Mouse (Mus musculus) cerebellum, postnatal 14 days (tissue): ENCODE data around the gene Slc7a5.
A peak's percentile ranks its signal among the peaks of the same experiment; 100 is the strongest.

Source experiments
- DNase-seq, 2 experiments: peaks; one replicate each; pipeline ENCODE4 v3.0.0; 2021; ENCODE audit warnings: mixed read lengths in 2 of 2

Slc7a5 gene

DNA sequence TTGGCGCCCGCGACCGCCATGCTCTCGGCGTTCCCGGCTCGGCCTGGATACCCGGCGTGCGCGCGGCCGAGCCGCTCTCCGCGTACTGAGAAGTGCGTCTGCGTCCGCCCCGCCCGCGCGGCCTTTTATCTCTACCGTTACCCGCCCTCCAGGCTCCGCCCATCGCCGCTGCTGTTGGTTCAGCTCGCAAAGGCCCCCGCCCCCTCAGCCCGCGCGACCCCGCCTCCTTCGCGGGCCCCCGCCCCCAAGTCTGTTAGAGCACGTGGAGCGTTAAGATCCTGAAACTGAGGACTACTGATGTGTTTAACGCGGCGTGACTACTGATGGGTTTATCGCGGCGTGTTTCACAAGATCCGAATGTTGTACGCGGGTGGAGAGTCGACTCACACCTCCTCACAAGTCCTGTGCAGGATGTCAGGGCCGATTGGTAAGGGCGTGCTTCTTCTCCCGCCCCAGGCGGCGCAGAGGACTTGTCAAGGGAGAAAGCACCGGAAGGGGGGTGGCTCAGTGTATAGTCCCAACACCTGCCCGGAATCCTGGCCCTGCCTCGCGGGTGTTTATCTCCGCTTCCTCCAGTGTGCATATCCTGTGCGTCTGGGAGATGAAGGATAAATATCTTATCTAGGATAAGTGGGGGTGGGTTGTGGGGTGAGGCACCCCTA is at the start of gene Slc7a5:
Gene Slc7a5 (minus strand): TSS at position 108 of the 662 bp plus-strand sequence.
- peak; percentile 99 for DNase-seq

DNA sequence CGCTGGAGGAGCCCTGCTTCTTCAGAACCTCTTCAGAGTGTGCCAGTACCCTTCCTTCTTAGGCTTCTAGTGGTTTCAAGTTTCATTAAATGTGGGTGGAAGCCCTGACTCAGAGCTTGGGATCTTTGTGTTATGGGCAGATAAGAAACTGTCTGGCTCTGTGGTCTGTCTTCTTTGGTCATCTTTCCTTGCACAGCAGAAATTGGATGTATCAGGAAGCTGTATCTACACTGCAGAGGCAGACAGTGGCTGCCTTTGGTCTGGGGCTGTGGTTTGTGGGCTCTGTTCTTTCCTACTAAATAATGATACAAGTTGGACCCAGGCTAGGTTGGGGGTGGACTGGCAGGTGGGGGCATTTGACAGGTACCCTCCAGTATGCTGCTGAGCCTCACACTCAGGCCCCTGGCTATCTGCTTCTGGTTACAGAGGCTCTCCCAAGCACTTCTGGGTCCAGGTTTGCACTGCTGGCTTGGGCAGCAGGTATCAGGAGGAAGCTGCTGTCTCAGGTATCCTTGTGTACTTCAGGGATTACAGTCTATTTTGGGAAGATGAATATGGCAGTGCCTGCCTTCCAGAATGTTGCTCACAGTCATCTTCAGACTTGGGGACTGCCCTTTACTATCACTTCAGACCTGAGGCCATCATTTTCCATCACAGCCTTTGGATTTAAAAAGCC is 48.5 kb upstream of the Slc7a5 start:
- no peak for DNase-seq

DNA sequence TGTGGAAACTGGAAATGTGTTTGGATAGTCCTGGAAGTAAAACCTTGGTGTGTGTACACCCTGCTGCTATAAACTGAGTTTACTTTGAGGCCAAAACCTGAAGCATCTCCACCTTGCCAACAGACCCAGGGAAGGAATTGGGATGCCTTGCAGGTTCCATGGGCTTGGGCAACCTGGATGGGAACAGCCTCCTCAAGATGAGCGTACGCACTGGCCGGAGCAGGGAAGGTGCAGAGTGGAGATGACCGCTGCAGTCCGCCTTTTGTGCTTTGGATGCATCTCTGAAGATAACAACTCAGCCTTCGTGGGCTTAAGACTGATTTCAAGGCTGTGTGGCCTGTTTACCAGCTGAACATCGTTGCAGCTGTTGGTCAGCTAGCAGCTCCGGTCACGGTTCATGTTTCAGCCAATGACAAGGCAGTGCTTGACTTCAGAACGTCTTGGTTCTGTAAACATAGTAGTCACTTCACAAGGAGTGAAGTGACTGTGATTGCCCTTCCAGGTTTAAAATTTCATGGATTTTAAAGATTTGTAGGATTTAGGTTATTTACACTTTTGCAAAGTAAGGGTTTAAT is 47.6 kb upstream of the Slc7a5 start:
- no peak for DNase-seq

DNA sequence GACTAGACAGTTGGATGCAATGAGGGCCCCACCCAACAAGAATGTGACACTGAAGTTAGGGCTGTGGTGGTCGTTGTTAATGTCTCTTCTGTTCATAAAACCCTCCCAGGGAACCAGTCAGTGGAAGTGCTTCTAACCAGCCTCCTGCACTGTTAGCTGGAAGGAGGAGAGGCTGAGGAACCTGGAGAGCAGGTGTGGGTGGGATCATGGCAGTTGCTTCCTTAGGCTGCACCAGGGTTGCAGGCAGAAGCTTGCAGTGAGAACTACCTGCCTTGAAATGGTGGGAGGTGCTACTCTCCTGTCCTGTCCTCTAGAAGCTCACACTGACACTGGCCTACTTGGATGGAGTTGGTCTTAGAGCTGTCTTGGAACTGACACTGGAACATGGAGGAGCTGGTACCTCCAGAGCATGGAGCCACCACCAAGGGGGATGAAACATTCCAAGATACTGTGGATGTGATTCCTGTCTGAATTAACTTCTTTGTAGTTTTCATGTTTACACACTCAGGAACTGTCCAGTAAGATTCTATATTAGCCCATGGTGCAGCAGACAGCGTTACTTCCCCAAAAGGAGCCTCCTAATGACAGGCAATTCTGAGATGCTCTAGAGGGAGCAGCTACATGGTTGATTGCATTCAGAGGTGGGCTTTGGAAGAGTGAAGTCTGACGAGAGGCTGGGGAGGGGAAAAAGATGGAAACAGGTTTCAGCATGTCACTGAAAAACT is 46.5 kb upstream of the Slc7a5 start:
- DNase-seq: no peak

DNA sequence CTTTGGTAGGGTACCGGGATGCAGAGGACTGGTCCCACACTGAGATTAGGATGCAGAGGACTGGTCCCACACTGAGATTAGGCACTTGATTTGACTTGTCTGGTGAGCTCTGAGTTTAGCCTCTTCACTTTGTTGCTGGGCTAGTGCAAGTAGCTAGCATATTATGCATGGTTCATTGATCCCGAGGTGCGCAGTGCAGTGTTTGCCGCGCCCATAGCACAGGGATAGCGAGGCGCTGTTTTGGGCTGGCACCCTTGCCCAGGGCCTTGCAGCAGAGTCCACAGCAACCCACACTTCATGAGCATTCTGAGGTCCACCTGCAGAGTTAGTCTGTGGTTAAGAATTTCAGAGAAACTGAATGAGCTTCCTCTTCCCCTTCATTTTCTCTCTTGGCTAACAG is 45.3 kb upstream of the Slc7a5 start:
- DNase-seq: no peak

DNA sequence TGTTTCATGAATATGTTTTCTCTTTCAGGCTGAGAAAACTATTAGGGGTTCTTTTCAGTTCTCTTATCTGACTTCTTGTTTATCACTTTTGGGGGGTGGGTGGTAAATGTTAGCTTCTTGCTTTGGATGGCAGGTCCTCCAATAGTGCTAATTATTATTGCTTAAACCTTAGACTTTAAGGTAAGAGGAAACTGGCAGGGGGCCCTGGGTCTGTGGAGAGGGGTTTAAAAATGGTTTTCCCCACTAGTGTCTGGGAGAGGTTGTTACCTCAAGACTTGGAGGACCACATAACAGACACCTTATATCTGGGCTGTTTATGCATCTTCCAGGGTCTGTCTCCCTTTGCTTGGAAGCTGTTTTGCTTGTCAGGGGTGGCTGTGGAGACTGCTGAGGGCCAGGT is 44.6 kb upstream of the Slc7a5 start:
- no peak for DNase-seq

DNA sequence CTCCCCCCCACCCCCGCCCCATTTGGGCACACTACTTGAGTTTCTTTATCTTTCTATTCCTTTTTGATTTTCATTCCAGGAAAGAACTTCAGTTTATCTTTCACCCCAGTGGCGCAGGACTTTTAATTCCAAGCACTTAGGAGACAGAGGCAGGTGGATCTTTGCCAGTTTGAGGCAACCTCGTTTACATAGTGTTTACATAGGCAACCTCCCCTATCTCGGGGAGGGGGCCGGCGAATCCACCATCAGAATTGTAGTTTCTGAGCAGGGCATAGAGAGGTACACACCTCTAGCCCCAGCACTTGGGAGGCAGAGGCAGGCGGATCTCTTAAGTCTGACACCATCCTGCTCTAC is 44.1 kb upstream of the Slc7a5 start:
- DNase-seq: peak in 1 of 2 experiments; percentile 46

DNA sequence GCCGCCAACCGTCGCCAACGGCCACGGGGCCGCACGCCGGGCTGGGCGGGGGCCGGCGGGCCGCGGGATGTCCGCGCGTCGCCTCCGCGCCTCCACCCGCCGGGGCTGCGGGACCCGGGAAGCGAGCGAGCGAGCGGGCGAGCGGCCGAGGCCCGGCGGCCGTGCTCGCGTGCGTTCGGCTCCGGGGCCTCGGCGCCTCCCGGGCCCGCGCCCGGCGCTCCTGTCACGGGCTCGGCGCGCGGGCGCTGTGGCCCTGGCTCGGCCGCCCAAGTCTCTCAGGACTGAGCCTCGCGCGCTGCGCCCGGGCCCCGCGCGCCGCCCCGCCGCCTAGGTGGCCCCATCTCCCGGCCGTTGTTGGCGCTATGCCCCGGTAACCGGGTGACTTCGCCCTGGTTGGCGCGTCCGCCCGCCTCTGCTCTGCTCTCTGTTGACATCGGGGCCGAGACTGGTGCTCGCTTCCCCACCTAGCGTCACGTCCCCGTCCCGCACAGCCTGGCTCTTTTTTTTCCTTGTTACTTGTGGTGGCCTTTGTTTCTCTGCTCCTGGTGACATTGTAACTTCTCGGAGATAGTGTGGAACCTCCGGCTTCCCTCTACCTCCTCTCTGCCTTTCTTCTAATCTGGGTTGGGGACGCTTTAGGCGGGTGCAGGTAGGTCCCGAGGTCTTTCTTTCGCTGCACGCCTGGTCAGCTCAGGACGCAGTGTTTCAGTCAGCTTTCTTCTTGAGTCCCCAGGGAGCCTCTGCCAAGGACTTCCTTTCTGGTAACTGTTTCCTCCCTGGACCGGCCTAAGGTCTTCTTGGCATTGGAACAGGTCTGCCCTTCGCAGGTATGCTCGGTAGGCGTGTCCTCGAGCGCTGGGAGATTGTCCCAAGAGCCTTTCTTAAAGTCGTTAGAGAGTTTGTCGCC is 43.5 kb upstream of the Slc7a5 start:
- DNase-seq: peak; percentile 78 to 88

DNA sequence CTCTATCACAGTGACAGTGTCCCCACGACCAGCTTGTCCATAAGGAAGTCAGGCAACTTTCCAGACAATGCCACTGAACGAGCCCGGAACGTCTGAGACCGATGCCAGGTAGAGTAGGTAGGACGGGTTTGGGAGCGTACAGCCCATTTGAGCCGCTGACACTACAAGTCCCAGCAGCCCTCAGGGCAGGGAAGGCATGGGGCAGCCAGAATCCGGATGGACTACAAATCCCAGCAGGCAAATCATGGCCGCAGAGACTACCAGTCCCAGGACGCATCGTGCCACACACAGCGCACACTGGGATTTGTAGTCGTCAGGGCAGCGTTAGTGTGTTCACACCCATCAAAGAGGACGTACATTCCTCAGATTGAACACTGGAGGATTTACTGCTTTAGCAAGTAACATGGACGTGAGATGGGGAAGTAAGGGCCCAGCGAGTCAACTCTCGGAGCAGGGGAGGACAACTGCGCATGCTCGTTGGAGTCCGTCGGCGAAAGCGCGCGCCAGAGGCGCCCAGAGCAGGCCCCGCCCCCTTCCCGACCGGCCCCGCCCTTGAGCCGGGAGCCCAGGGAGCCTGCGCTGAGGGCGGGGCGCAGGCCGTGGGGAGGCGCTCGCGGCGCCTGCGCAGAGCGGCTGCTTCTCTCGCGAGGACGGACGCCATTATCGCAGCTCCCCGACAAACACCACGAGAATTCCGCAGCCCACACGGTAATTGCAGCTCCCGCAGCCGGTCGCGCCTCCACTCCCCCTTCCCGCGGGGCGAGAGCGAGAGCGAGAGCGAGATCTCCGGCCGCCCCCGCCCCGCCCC is 42.7 kb upstream of the Slc7a5 start:
- peak; percentile 99 for DNase-seq

DNA sequence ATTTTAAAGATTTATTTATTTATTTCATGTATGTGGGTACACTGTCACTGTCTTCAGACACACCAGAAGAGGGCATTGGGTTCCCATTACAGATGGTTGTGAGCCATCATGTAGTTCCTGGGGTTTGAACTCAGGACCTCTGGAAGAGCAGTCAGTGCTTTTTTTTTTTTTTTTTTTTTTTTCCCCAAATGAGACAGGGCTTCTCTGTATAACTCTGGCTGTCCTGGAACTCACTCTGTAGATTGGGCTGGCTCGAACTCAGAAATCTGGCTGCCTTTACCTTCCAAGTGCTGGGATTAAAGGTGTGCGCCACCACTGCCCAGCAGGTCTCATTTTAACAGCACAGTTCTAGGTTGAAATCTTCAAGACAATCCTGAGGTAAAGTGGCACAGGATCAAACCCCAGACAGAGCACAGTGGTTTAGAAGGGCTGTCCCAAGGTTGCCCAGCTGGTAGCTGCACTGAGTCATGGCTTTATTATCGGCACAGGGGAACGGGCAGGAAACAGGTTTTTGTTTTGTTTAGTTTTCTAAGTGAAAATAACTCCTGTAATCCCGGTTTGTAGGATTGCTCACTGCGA is 41.8 kb upstream of the Slc7a5 start, which contains the start of gene Banp:
Gene Banp (plus strand): TSS at position 529 of the 579 bp plus-strand sequence.
- peak in 1 of 2 experiments; percentile 38 for DNase-seq

DNA sequence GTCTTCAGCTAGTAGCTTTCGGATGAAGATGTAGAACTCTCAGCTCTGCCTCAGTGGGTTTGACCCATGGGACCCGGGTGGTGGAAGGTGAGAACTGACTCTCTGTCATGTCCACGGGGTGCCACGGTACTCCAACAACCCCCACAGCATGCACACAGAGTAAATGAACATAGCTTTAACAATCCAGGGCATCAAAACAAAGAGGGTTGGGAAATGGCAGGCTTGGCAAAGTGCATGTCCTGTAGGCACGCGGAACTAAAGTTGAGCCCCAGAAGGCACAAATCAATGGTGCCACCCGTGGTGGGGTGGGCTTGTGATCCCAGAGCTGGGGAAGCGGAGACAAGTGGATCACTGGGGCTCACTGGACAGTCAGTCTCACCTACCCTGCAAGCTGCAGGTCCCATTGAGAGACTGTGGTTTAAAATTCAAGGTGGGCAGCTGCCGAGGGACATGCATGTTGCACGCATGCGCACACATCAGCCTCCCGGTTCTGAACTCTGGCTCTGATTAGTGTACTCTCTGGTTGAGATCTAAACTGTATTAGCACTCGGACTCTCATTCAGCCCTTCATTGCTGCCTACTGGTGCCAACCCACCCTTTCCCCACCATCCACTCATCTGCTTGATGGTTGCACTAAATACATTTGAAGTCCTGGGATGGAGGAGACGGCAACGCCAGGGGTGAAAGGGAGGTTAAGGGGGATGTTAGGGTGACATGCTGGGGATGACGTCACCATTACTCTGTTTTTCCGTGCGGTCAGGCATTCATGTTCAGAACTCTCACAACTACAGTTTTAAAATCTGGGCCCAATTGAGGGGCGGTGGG is 41.0 kb upstream of the Slc7a5 start:
- peak; percentile 46 to 52 for DNase-seq

DNA sequence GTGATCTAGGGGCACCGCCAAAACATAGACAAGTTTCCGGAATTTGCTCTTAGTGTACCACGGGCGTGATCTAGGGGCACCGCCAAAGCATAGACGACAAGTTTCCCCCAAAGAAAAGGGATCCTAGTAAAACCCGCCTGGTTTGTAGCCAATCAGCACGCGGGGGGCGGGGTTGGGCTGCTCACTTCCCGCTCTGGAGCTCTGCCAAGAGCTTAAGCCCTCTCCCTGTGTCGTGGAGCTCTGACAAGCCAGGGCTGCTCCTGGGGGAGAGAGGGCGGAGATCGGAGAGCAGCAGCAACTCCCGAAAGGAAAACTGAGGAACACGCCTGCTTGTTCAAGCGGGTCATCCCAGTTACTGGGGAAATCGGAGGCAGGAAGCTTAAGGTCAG is 40.3 kb upstream of the Slc7a5 start:
- DNase-seq: peak; percentile 85 to 92

DNA sequence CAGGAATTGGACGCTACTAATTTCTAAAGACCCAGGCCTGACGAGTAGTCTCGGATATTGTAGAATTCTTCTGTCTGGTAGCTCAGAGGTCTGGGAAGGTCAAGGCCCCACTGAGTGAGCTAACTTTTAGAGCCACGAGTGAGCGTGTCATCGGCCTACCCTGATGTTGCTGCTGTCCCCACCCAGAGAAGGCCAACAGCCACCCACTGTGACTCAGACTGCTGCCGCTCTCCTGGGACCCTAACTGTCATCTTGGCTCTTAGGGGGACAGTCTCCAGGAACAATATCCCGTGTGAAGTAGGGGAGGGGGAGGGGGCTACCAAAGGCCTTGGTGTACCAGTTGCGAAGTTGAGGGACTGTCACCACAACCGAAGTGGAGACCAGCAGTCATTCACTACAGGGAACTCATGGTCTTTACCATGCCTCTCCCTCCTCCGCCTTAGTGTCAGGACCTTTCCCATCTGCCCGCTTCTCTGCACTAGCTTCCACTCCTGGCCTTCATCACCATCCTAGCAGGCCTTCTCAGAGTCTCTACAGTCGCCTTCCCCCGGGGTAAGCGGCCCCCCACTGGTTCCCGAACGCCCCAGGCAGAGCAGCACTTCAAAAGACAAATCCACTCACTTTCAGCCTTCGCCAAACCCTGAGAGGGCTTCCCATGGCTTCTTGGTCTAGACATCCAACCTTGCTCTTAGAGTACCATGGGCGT is 39.7 kb upstream of the Slc7a5 start:
- peak; percentile 41 to 57 for DNase-seq

DNA sequence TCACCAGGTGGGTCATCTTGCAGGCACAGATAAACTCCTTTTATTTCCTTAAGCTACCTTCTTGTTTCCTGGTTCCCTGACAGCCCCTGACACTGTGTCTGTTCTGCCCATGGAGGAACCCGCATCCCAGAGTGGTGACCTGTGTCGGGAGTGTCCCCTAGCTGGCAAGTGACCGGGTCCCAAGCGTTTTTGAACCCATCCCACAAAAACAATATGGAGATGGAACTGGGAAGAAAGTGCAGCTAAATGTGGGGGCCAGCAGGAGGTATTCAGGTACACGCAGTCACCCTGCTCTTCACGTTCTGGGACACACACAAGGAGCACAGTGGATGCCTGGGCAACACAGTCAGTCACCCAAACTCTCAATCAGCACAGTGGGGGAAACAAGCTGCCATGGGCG is 38.9 kb upstream of the Slc7a5 start:
- DNase-seq: no peak

DNA sequence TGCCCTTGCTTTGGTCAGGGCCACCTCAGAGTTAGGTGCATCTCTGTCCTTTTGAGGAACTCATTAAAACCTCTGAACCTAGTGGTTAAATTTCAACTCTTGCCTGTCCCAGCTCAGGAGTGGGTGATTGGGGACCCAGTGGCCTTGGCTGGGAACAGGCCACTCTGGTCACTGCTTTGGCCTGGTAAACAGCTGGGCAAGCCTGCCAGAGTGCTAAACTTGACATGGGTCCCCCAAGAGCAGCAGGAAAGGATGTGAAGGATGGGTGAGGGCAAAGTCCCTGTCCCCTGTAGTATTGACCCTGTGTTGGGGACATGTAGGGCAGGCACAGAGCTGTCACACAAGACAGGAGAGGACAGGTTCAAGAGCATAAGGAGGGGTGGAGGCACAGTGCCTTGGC is 37.3 kb upstream of the Slc7a5 start, which contains the start of gene Car5a:
Gene Car5a (minus strand): TSS at position 74 of the 400 bp plus-strand sequence.
- DNase-seq: no peak

DNA sequence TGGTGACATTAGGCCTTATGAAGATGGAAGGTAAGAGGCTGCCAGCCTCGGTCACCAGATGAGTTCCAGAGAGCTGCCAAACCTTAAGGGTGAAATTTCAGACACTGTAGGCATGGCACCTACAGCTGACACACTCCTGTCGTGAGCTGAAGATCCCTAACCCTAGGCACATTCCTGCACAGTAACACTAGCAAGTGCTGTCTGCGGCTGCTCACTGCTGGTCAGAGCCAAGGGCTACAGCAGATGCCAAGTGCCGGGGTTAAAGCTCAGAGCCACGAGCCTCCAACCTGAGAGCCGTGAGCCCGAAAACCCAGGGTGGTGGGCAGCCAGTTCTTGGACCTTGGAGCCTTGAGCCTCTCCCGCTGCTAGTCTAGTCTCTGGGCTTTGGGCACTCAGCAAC is 36.2 kb upstream of the Slc7a5 start:
- no peak for DNase-seq

DNA sequence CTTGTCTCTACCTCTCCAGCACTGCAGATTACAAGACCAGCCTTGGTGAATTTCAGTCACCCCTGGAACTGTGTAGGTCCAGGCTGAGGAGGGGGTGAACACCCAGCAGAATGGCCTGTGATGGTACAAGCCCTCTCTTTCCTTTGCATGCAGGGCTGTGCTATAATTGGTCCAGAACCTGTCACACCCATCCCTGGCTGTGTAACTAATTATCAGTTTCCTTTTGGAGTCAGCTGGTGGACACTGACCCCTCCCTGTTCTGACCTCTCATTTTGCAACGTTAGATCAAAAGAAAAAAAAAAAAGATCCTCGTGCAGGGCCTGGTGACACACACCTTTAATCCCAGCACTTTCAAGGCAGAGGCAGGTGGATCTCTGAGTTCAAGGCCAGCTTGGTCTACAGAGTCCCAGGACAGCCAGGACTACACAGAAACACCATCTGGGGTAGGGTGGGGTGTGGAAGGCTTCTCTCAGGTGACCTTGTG is 35.6 kb upstream of the Slc7a5 start:
- DNase-seq: no peak

DNA sequence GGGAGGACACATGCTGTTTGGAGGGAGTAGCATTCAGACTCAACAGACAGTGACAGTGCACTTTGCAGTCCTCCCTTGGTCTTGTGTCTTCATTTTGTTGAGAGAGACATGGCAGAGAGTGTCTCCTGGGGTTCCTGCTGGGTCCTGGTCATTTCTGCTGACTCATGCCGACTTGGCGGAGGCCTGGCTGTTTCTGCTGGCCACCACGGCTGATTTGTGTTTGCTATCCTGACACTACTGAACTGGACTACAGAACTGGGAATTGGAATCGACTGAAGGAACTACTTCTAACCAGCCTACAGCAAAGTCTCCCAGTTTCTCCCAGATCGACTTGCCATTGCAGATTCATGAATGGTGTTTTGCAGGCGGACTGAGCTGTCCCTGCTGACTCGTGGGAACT is 31.2 kb upstream of the Slc7a5 start:
- DNase-seq: no peak

DNA sequence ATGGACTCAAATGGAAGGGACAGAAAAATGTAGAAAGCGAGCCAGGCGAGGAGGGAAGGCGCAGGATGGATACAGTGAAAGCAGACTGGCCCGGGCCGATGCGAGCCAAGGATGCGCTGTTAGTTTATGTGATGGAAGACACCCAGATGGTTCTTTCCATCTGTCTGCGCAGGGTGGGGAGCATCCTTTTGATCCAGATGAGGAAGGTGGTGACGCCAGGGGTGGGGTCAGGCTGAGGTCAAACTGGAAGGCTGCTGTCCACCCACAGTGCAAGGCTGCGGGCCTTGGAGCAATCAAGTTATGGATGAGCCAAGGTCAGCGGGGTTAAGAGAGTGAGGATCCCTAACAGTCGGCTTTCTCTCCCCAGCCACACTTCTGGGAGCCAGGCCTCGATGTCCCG is 28.9 kb upstream of the Slc7a5 start:
- DNase-seq: peak; percentile 31 to 48
